Mouse (Mus musculus) kidney, adult 9 months (tissue): Measurements from ENCODE around the gene P2ry14.
"Not testable (repeated sequence)": the region's sequence is repeated elsewhere in the genome, so short reads cannot be mapped to it uniquely, and the experiment has no call there.

Experiments used
- DNase-seq: peaks from one replicate; pipeline ENCODE4 v3.0.0; 2022

Gene P2ry14

GRCm38 (mm10) chr3:59102146-59102545, 51.3 kb downstream of the P2ry14 start:
- DNase-seq, result no peak

GRCm38 (mm10) chr3:59101218-59101986, 52.0 kb downstream of the P2ry14 start, which contains the start of gene Gpr171:
Gene Gpr171, minus strand, starts transcription at chr3:59101821.
- DNase-seq, result no peak

DNA sequence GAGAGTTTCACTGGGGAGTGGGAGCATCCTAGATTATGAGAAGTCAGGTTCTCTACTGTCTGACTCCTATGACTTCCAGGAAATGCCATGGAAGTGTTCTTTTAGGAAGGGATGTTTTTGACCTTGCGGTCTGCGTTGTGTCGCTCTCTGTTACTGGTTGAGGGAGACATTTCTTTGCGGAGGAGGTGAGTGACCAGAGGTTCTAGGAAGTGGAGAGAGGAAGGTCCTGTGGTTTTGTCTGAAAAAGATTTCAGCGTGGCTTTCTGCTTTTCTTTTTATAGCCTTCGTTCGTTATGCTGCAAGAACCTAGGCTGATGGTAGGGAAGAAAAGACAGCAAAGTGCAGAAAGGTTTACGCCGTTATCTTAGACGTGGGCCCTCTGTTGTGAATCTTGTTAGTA, 54.9 kb downstream of the P2ry14 start:
- no peak for DNase-seq

DNA sequence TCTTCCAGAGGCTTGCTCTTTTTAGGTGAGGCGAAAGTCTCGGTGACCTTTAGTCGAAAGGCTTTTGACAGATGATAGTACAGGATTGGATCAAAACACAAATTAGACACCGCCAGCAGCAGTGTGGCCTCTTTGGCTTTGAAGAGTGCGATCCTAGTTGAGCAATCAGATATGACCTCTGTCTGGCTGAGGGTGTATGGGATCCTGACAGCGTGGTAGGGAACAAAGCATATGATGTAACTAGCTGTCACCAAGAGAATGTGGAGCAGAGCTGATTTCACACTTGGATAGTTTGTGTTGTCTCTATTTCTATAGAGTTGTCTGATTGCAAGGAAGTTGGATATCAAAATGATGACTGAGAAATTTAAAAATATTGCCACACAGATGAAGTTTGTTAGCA, 56.0 kb downstream of the P2ry14 start:
- no peak for DNase-seq

DNA sequence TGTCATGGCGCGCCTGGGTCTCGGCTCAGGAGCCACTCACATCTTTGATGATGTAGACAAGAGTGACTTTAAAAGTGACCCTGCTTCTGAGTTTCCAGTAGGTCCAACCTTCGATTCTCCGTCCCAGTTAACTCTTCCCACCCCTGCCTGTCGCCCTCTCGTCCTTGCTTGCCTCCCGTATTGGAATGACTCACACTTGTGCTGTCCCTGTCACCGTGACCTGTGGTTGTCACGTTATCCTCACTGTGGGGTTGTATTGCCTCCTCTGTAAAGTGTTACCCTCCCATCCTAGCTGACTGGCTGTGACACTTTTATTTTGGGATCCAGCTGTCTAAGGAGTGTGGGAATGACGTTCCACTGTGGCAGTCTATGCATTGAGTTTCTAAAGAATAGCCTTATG, 60.7 kb downstream of the P2ry14 start:
- DNase-seq, result no peak

- DNase-seq, result no peak
Observed at GRCm38 (mm10) chr3:59080919-59081318, 72.5 kb downstream of the P2ry14 start.

DNA sequence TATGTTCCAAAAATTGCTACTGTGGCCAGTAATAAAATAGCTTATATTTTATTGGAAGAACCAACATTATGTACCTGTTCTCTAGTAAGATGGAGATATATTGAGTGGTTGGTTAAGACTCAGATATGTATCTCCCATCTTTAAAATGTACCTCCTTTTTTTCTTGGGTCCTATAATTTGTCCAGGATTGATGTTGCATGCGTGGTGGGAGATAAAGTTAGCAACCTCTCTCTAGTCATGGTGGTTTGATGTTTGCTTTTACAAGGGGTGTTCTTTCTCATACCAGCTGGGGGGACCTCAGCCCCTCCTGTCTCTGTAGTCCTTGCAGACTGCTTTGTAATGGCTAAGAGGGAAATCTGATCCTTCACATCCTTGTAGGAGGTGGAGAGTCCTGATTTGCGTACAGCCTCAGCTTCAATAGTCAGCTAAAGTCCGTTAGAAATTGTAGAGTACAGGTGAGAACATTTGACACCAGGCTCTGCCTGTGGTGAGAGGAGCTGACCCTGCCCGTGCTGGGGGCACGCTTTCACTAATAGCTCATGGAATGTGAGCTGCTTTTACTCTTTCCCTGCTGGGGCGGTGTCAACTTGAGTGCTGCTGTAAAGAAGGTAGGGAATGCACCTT, 73.0 kb downstream of the P2ry14 start:
- DNase-seq, result no peak

DNA sequence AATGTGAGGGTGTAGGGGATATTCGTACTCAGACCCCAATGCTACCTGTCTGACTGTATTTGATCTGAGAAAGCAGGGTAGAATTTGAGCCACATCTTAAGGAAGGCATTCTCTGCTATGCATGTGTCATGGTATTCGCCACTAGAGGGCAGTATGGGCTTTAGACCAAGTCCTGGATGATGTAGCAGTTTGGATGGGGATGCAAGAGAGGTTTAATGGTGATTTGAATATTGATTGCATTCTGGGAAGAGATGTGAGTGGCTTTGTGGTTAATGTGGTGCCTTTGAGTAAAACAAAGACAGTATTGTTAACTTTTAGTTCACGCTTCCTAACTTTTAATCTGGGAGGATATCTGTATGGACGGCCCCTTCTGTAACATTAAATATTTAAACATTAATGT, 74.1 kb downstream of the P2ry14 start:
- DNase-seq, result peak; percentile 43

DNA sequence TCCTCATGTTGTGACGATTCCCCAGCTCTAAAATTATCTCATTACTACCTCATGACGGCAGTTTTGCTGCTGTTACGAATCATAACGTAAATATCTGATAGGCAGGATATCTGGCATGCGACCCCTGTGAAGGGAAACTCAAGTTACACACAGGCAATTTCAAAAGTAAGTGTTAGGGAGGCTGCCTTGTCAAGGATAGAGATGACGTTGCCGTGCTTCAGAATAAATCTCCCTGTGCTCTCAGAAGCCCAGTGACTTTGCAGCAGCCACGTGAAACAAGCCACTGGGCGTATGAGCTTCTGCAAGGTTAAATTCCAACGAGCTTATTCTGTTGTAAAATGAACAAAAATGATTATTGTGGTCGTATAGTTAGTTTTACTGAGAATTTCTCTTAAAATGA, 74.8 kb downstream of the P2ry14 start:
- DNase-seq, result no peak

DNA sequence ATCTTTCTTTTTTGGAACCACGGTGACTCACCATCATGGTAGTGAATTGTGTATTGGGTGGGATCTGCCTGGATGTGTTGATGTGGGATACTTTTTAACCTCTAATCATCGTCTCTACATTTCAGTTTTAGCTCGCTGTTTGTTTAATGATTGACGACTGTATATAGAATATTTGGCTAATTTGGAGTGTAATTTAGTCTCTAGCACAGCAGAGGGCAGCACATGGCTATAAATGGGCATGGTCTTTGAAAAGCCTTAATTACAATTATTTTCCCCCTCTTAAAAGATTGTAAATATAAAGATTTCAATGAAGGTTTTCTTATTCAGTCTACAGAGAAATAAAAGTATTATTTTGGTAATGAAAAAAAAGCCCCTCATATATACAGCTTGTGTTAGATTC, 76.1 kb downstream of the P2ry14 start:
- DNase-seq, result peak; percentile 12

- DNase-seq, result not testable (repeated sequence)
Observed at GRCm38 (mm10) chr3:59069071-59069470, 84.3 kb downstream of the P2ry14 start.

DNA sequence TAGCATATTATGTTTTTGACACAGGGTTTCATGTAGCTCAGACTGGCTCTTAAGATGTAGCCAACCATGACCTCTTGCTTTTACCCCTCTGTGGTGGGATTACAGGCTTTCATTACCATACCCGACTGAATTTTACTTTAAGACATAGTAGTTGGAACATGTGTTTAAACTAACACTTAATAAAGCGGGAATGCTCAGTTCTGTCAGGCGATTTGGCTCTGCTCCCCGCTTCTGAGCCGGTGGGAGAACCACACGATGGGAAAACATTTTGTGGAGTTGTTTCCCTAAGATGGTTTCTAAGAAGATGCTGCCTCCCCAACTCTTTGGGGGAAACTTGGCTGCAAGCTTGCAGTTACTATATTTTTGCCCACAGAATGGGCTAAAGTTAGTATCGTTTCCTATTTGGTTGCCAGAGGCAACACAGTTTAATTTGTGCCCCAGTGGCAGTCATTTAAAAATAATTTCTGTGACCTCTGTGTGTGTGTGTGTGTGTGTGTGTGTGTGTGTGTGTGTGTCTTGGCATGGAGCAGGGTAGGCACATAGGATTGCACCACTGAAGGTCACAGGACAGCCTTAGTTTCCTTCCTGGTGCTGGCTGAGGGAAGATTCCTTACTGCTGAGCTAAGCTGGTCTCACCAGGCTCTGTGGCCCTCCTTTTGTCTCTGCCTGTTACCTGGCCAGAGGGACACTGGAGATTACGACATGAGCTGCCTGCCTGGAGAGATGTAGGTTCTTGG, 86.7 kb downstream of the P2ry14 start:
- no peak for DNase-seq

DNA sequence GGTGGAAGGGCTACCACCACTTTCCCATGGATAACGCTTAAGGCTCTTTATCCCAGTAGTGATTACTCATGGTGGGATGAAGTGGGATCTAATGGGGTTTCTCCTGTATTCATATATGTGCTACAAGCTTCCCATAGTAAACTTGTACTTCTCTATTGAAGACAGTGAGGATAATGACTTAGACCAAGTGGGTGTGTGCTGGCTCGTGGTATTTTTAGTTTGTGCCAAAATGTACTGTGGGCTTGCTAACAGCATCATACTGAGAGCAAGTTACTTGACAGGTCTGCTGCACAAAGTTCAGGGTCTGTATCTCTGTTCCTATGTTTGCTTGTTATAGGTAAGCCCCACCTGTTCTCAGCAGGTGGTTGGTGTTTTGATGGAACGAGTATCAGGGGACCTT, 87.5 kb downstream of the P2ry14 start:
- no peak for DNase-seq
